Mouse (Mus musculus): ENCODE measurements around the gene Ankrd11. TPM values are rescaled to one million over a fixed set of nuclear protein-coding genes. Genes with fewer than 3 reads are reported as not detected.

Gene Ankrd11
- polyA plus RNA-seq, 1 experiment from 2014 or later, result 47.4 TPM

DNA sequence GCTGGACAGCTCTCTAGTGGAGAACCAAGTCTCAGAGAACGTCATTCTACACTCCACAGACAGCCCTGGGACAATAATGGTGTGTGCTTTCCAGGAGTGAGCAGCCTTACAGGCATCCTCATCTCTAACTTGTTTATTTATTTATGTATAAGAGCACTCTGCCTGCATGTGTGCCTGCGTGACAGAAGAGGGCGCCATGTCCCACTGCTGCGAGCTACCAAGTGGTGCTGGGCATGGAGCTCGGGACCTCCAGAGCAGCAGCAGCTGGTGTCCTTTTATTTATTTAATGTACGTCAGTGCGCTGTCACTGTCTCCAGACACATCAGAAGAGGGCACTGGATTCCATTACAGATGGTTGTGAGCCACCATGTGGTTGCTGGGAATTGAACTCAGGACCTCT is 115.3 kb downstream of the Ankrd11 start:
- Histone ChIP-seq H3K27me3 (replicated peaks; ENCODE audit: control insufficient read depth, insufficient read depth, low read length) (no peaks in the 10 kb centered on the region), H3K9me3 (ENCODE audit: control insufficient read depth, low read length) (no peaks in the 10 kb centered on the region), H3K9ac (ENCODE audit: low read length) (no peak overlapping the region), H3K4me1 (replicated peaks; ENCODE audit: control insufficient read depth, insufficient read depth, low read length) (peaks cover 16% of the 10 kb centered on the region), H3K27ac (ENCODE audit: low read depth) (no peak overlapping the region), H3K36me3 (ENCODE audit: control insufficient read depth, insufficient read depth, low read length) (no peaks in the 10 kb centered on the region), H3K4me3 (ENCODE audit: low read depth, low read length) (no peak overlapping the region), H3K4me2 (ENCODE audit: low read length) (no peak overlapping the region)
- no peak for DNase-seq (ENCODE audit: low spot score)
- ATAC-seq (replicated peaks; ENCODE audit: low FRiP score, low TSS enrichment, low read depth), result no peak
- WGBS, result 60% methylated on average over 7 of the region's 7 CpGs

DNA sequence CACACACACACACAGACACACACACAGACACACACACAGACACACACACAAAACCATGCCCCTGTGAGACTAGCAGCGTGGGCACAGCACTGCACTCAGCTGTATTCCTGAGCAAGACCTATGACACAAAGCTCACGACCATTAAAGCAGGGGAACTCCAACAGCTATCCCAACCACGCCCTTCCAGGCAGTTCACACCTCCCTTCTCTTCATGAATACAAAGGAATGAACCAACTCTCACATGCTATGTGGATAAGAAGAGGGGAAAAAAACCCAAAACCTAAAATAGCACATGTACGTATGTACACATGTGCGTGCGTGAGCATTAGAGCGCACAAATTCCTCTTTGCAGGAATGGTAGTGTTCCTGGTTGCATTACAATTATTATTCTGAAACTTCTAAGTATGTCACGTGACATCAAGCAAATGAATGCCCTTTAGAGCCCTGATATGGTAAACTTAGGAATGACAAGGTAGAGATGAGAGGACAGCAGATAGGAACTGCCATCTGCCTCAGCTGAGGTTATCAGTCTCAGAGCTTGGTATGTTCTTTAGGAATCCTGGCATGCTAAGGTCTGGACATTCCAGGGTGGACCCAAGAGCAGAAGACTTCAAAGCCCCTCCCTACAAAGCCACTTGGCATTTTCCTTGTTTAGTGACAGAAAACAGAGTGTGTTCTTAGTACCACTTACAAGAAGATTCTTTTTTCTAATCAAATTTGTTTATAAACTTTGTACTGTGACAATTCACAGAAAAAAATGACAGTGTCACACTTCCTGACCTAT is 115.9 kb downstream of the Ankrd11 start:
- 80% methylated on average over 8 of the region's 8 CpGs for WGBS
- Histone ChIP-seq H3K27ac (ENCODE audit: low read depth) (no peak overlapping the region), H3K9me3 (ENCODE audit: control insufficient read depth, low read length) (no peaks in the 10 kb centered on the region), H3K36me3 (ENCODE audit: control insufficient read depth, insufficient read depth, low read length) (no peaks in the 10 kb centered on the region), H3K4me1 (replicated peaks; ENCODE audit: control insufficient read depth, insufficient read depth, low read length) (peaks cover 15% of the 10 kb centered on the region), H3K4me3 (ENCODE audit: low read depth, low read length) (no peak overlapping the region), H3K9ac (ENCODE audit: low read length) (no peak overlapping the region), H3K4me2 (ENCODE audit: low read length) (no peak overlapping the region), H3K27me3 (replicated peaks; ENCODE audit: control insufficient read depth, insufficient read depth, low read length) (no peaks in the 10 kb centered on the region)
- ATAC-seq (replicated peaks; ENCODE audit: low FRiP score, low TSS enrichment, low read depth), result 0 out of 2 replicates have a peak, but pooled peaks have one; percentile 21
- DNase-seq (ENCODE audit: low spot score), result no peak

DNA sequence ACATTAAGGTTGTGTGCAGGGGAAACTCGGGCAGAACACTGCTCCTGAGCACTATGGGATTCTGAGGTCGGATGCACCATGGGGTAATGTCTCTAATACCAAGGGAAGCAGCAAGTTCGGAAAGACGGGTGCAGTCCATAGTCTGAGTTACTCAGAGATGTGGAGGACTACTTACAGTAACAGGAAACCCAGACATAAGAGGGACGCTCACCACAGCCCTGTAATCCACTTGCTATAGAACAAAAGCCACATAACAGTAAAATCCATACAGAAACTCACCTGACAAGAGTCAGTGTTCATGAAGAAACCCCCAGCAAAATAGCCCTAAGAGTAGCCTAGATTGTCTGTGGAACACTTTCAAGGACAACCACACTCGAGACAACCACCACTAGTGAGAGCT is 118.0 kb downstream of the Ankrd11 start:
- Histone ChIP-seq H3K27ac (ENCODE audit: low read depth) (no peak overlapping the region), H3K4me2 (ENCODE audit: low read length) (no peak overlapping the region), H3K4me1 (replicated peaks; ENCODE audit: control insufficient read depth, insufficient read depth, low read length) (peaks cover 15% of the 10 kb centered on the region), H3K9me3 (ENCODE audit: control insufficient read depth, low read length) (no peaks in the 10 kb centered on the region), H3K36me3 (ENCODE audit: control insufficient read depth, insufficient read depth, low read length) (no peaks in the 10 kb centered on the region), H3K27me3 (replicated peaks; ENCODE audit: control insufficient read depth, insufficient read depth, low read length) (no peaks in the 10 kb centered on the region), H3K9ac (ENCODE audit: low read length) (no peak overlapping the region), H3K4me3 (ENCODE audit: low read depth, low read length) (no peak overlapping the region)
- DNase-seq (ENCODE audit: low spot score), result no peak
- WGBS, result 71% methylated on average over 6 of the region's 6 CpGs
- ATAC-seq (replicated peaks; ENCODE audit: low FRiP score, low TSS enrichment, low read depth), result no peak

- H3K9me3 ChIP-seq (ENCODE audit: control insufficient read depth, low read length), result no peaks in the 10 kb centered on the region
- WGBS, result 53% methylated on average over 7 of the region's 7 CpGs
- H3K4me1 ChIP-seq (replicated peaks; ENCODE audit: control insufficient read depth, insufficient read depth, low read length), result peaks cover 18% of the 10 kb centered on the region
- no peaks in the 10 kb centered on the region for H3K36me3 ChIP-seq (ENCODE audit: control insufficient read depth, insufficient read depth, low read length)
- H3K4me2 ChIP-seq (ENCODE audit: low read length), result no peak overlapping the region
- H3K27ac ChIP-seq (ENCODE audit: low read depth), result no peak overlapping the region; the same call in 1 of the 2 replicates
- ATAC-seq (replicated peaks; ENCODE audit: low FRiP score, low TSS enrichment, low read depth) (no peak), DNase-seq (ENCODE audit: low spot score) (no peak)
- H3K4me3 ChIP-seq (ENCODE audit: low read depth, low read length), result no peak overlapping the region
- no peaks in the 10 kb centered on the region for H3K27me3 ChIP-seq (replicated peaks; ENCODE audit: control insufficient read depth, insufficient read depth, low read length)
- H3K9ac ChIP-seq (ENCODE audit: low read length), result no peak overlapping the region
Measured at GRCm38 (mm10) chr8:122923431-122924090, 118.5 kb downstream of the Ankrd11 start.

DNA sequence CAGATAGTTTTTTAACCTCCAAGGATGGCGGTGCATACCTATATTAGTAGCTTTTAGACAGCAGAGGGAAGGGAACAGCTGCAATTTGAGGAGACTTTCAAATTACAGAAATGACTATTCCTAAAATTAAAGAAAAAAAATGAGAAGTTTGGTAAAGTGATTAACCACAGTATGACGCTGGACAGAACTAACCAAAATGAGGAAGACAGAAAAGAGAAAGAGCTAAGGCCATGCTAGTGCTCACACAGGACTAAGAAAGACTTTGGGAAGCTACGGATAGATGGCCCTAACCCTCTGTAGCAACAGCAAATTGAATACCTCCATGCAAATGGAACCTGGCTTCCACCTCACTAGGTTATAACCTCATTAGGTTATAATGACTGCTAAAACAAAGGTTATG is 119.1 kb downstream of the Ankrd11 start:
- H3K27me3 ChIP-seq (replicated peaks; ENCODE audit: control insufficient read depth, insufficient read depth, low read length), result no peaks in the 10 kb centered on the region

DNA sequence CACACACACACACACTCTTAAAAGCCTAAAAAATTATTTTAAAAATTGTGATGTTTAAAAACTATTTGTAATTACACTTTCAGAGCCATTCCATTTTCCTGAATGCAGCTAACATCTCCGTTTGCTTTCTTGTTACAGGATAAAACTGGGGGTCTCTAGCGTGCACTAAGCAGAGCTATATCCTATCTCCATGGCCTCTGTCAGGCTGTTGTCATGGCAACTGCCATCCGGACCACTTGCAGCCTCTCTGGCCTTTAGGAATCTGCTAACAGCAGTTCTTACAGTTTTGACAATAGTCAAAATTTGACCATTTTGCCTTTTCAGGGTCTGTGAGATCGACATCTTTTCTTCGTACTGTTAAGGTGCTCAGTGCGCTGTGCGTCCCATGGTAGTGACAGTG is 121.2 kb downstream of the Ankrd11 start:
- 80% methylated on average over 7 of the region's 7 CpGs for WGBS
- DNase-seq (ENCODE audit: low spot score), result no peak

More for the DNA sequence above, 119.1 kb downstream of the Ankrd11 start:
- no peak for ATAC-seq (replicated peaks; ENCODE audit: low FRiP score, low TSS enrichment, low read depth)
- no peak overlapping the region for H3K4me3 ChIP-seq (ENCODE audit: low read depth, low read length)
- 83% methylated on average over 3 of the region's 3 CpGs for WGBS
- DNase-seq (ENCODE audit: low spot score), result no peak
- no peak overlapping the region for H3K27ac ChIP-seq (ENCODE audit: low read depth)
- H3K9me3 ChIP-seq (ENCODE audit: control insufficient read depth, low read length), result no peaks in the 10 kb centered on the region
- no peak overlapping the region for H3K4me2 ChIP-seq (ENCODE audit: low read length)
- H3K36me3 ChIP-seq (ENCODE audit: control insufficient read depth, insufficient read depth, low read length), result no peaks in the 10 kb centered on the region
- peaks cover 24% of the 10 kb centered on the region for H3K4me1 ChIP-seq (replicated peaks; ENCODE audit: control insufficient read depth, insufficient read depth, low read length)
- no peak overlapping the region for H3K9ac ChIP-seq (ENCODE audit: low read length)

DNA sequence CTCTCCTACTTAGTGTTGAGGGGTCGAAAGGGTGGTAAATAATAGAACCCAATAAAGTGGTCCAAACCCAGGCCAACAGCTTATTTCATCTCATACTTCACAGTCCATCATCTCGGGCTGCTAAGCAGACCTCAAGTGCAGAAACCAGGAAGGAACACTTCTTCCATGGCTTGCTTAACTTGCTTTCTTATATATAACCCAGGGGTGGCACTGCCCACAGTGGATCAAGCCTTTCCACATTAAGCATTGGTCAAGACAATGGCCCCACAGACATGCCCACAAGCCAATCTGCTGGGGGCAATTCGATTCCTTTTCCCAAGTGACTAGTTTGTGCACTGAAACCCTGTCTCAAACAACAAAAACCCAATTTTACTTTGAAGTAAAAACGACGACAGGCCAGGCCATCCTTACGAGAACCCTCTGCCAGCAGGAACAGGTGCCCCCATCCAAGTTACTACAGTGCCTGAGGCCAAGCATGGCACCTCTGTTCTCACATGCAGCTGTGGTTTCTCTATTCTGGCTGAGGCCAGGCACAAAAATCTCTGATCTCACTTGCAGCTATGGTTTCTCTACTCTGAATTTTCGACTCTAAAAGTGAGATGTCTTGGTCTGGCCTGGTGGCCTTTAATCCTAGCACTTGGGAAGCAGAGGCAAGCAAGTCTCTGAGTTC is 123.5 kb downstream of the Ankrd11 start:
- Histone ChIP-seq H3K4me3 (ENCODE audit: low read depth, low read length) (no peak overlapping the region), H3K4me2 (ENCODE audit: low read length) (no peak overlapping the region), H3K27ac (ENCODE audit: low read depth) (no peak overlapping the region), H3K4me1 (replicated peaks; ENCODE audit: control insufficient read depth, insufficient read depth, low read length) (peaks cover 22% of the 10 kb centered on the region), H3K36me3 (ENCODE audit: control insufficient read depth, insufficient read depth, low read length) (peaks cover 27% of the 10 kb centered on the region), H3K9me3 (ENCODE audit: control insufficient read depth, low read length) (no peaks in the 10 kb centered on the region), H3K9ac (ENCODE audit: low read length) (no peak overlapping the region), H3K27me3 (replicated peaks; ENCODE audit: control insufficient read depth, insufficient read depth, low read length) (no peaks in the 10 kb centered on the region)
- ATAC-seq (replicated peaks; ENCODE audit: low FRiP score, low TSS enrichment, low read depth) (no peak), DNase-seq (ENCODE audit: low spot score) (no peak)
- 74% methylated on average over 7 of the region's 7 CpGs for WGBS

More for the DNA sequence above, 121.2 kb downstream of the Ankrd11 start:
- H3K9me3 ChIP-seq (ENCODE audit: control insufficient read depth, low read length), result no peaks in the 10 kb centered on the region
- ATAC-seq (replicated peaks; ENCODE audit: low FRiP score, low TSS enrichment, low read depth), result no peak
- peaks cover 28% of the 10 kb centered on the region for H3K4me1 ChIP-seq (replicated peaks; ENCODE audit: control insufficient read depth, insufficient read depth, low read length)
- no peak overlapping the region for H3K9ac ChIP-seq (ENCODE audit: low read length)
- no peak overlapping the region for H3K4me2 ChIP-seq (ENCODE audit: low read length)
- H3K27ac ChIP-seq (ENCODE audit: low read depth), result no peak overlapping the region
- no peak overlapping the region for H3K4me3 ChIP-seq (ENCODE audit: low read depth, low read length)
- no peaks in the 10 kb centered on the region for H3K27me3 ChIP-seq (replicated peaks; ENCODE audit: control insufficient read depth, insufficient read depth, low read length)
- H3K36me3 ChIP-seq (ENCODE audit: control insufficient read depth, insufficient read depth, low read length), result peaks cover 5% of the 10 kb centered on the region; the same call in 1 of the 2 replicates

DNA sequence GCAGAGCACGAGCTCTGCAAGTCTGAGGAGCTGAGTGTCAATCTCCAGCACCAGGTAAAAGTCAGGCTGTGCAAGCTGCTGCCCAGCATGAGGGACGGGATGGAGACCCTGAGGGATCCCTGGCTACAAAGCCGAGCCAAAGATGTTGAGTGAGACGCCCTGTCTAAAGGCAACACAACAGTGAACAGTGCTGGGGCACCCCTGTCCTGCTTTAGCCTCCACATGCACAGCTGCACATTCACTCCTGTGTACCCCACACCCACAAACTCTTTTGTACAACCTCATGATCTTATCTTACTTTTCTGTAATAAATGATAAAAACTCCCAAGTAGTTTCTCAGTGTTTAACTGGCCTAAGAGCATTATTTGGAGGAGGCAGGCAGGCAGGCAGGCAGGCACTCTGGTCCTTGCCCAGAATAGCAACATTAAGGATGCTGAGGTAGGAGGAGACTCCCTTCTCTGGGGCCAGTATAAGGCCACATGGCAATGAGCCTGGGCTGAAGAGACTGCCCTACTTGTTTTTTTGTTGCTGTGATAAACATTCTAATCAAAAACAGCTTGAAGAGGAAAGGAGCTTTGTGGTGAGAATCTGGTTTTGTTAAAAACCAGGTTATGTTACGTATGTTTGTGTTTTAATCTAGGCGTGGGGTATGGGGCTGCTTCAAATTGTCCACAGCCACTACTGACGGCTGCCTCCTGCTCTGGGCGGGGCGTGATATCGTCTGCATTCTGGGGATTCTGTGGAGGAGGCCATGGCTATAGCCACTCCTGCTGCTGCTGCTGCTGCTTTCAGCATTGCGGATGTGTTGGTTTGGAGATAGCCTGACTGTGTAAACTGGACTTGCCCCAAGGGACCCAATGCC is 124.3 kb downstream of the Ankrd11 start:
- no peak overlapping the region for H3K9ac ChIP-seq (ENCODE audit: low read length)
- H3K27me3 ChIP-seq (replicated peaks; ENCODE audit: control insufficient read depth, insufficient read depth, low read length), result no peaks in the 10 kb centered on the region
- peaks cover 17% of the 10 kb centered on the region for H3K4me1 ChIP-seq (replicated peaks; ENCODE audit: control insufficient read depth, insufficient read depth, low read length)
- DNase-seq (ENCODE audit: low spot score) (no peak), ATAC-seq (replicated peaks; ENCODE audit: low FRiP score, low TSS enrichment, low read depth) (no peak)
- H3K4me3 ChIP-seq (ENCODE audit: low read depth, low read length), result no peak overlapping the region
- WGBS, result 51% methylated on average over 11 of the region's 11 CpGs
- H3K4me2 ChIP-seq (ENCODE audit: low read length), result no peak overlapping the region
- peaks cover 35% of the 10 kb centered on the region for H3K36me3 ChIP-seq (ENCODE audit: control insufficient read depth, insufficient read depth, low read length)
- H3K9me3 ChIP-seq (ENCODE audit: control insufficient read depth, low read length), result no peaks in the 10 kb centered on the region
- no peak overlapping the region for H3K27ac ChIP-seq (ENCODE audit: low read depth)
